Mouse (Mus musculus): Measurements from ENCODE around the gene Pcgf5. TPM values are rescaled to one million over a fixed set of nuclear protein-coding genes. Genes with fewer than 3 reads are reported as not detected.

The Pcgf5 gene
- polyA plus RNA-seq, 1 experiment from 2014 or later = 18.0 TPM

- Histone ChIP-seq H3K9ac (no peak overlapping the region), H3K4me2 (no peak overlapping the region), H3K4me1 (no peaks in the 10 kb centered on the region), H3K36me3 (no peaks in the 10 kb centered on the region), H3K4me3 (replicated peaks) (no peak overlapping the region), H3K9me3 (no peaks in the 10 kb centered on the region), H3K27ac (no peak overlapping the region), H3K27me3 (replicated peaks) (no peaks in the 10 kb centered on the region)
- no peak for ATAC-seq (ENCODE audit: insufficient read depth, low FRiP score, low read depth)
- 51% methylated on average over 5 of the region's 5 CpGs for WGBS
Observed at GRCm38 (mm10) chr19:36497744-36498143, 149.6 kb downstream of the Pcgf5 start.

GRCm38 (mm10) chr19:36504716-36505115 is 156.6 kb downstream of the Pcgf5 start:
- 91% methylated on average over 2 of the region's 2 CpGs for WGBS
- no peak overlapping the region for H3K27ac ChIP-seq
- H3K4me1 ChIP-seq = no peaks in the 10 kb centered on the region
- H3K27me3 ChIP-seq (replicated peaks) = no peaks in the 10 kb centered on the region
- no peak overlapping the region for H3K9ac ChIP-seq
- H3K36me3 ChIP-seq = no peaks in the 10 kb centered on the region
- H3K4me2 ChIP-seq = no peak overlapping the region
- ATAC-seq (ENCODE audit: insufficient read depth, low FRiP score, low read depth) = no peak
- H3K9me3 ChIP-seq = no peaks in the 10 kb centered on the region
- no peak overlapping the region for H3K4me3 ChIP-seq (replicated peaks)

Other genes with a start within 250 kb of the Pcgf5 start
- 0.24 and 0.30 TPM in 2 replicates for gene Ankrd1, start 228.2 kb upstream of the Pcgf5 start, polyA plus RNA-seq (2015; fragmentation: Nextera tagmentation; extraction: Ambion mirVana)
- 4.5 and 5.3 TPM in 2 replicates for gene Hectd2, start 206.3 kb downstream of the Pcgf5 start, polyA plus RNA-seq (2015; fragmentation: Nextera tagmentation; extraction: Ambion mirVana)